Mouse (Mus musculus): ENCODE data around the gene Ly6g6f.

Gene Ly6g6f

GRCm38 (mm10) chr17:35105740-35106389, 20.5 kb upstream of the Ly6g6f start:
- DNase-seq (ENCODE audit: low spot score): peak; percentile 65

GRCm38 (mm10) chr17:35104754-35105153, 19.3 kb upstream of the Ly6g6f start:
- no peak for DNase-seq (ENCODE audit: low spot score)

- no peak for DNase-seq (ENCODE audit: low spot score)
These were observed 18.7 kb upstream of the Ly6g6f start for GRCm38 (mm10) chr17:35104079-35104478.

GRCm38 (mm10) chr17:35103221-35103690, 17.8 kb upstream of the Ly6g6f start:
- DNase-seq (ENCODE audit: low spot score): no peak

GRCm38 (mm10) chr17:35102299-35102698, 16.9 kb upstream of the Ly6g6f start:
- DNase-seq (ENCODE audit: low spot score): no peak

GRCm38 (mm10) chr17:35101161-35101560, 15.8 kb upstream of the Ly6g6f start:
- no peak for DNase-seq (ENCODE audit: low spot score)

GRCm38 (mm10) chr17:35100196-35100765, 14.9 kb upstream of the Ly6g6f start:
- DNase-seq (ENCODE audit: low spot score): no peak

GRCm38 (mm10) chr17:35097164-35097655, 11.8 kb upstream of the Ly6g6f start:
- no peak for DNase-seq (ENCODE audit: low spot score)

GRCm38 (mm10) chr17:35096597-35096996, 11.2 kb upstream of the Ly6g6f start:
- no peak for DNase-seq (ENCODE audit: low spot score)

GRCm38 (mm10) chr17:35094475-35095365, 9.3 kb upstream of the Ly6g6f start:
- DNase-seq (ENCODE audit: low spot score): no peak

GRCm38 (mm10) chr17:35092403-35093198, 7.2 kb upstream of the Ly6g6f start:
- DNase-seq (ENCODE audit: low spot score): no peak

GRCm38 (mm10) chr17:35090166-35090932, 4.9 kb upstream of the Ly6g6f start:
- DNase-seq (ENCODE audit: low spot score): no peak

- DNase-seq (ENCODE audit: low spot score): peak; percentile 98
These were observed 3.6 kb upstream of the Ly6g6f start, which contains the start of gene Abhd16a for GRCm38 (mm10) chr17:35088825-35089644. Gene Abhd16a, plus strand, starts transcription at chr17:35089263.

GRCm38 (mm10) chr17:35088151-35088550, 2.7 kb upstream of the Ly6g6f start:
- no peak for DNase-seq (ENCODE audit: low spot score)

GRCm38 (mm10) chr17:35083929-35084497, 1.4 kb downstream of the Ly6g6f start:
- DNase-seq (ENCODE audit: low spot score): no peak

GRCm38 (mm10) chr17:35082841-35083576, 2.4 kb downstream of the Ly6g6f start:
- no peak for DNase-seq (ENCODE audit: low spot score)

GRCm38 (mm10) chr17:35080710-35081109, 4.7 kb downstream of the Ly6g6f start:
- no peak for DNase-seq (ENCODE audit: low spot score)

- no peak for DNase-seq (ENCODE audit: low spot score)
These were observed 5.2 kb downstream of the Ly6g6f start for GRCm38 (mm10) chr17:35080248-35080647.

GRCm38 (mm10) chr17:35079778-35080177, 5.6 kb downstream of the Ly6g6f start:
- DNase-seq (ENCODE audit: low spot score): no peak
